Mouse (Mus musculus) heart, postnatal 0 days (tissue): Measurements from ENCODE around the gene Mat2a. TPM values are rescaled to one million over a fixed set of nuclear protein-coding genes. Genes with fewer than 3 reads are reported as not detected.
"Not testable (repeated sequence)": the region's sequence is repeated elsewhere in the genome, so short reads cannot be mapped to it uniquely, and the experiment has no call there.

ENCODE experiments used
- ATAC-seq: fragments of 200-750 bp; cut with Nextera tagmentation; 2 replicates; pipeline ENCODE4 v1.8.0; 2017; ENCODE audit warnings: low read depth, moderate number of reproducible peaks, moderate library complexity; ENCODE audit not compliant: insufficient read depth
- DNase-seq: peaks from one replicate; pipeline ENCODE4 v3.0.0-alpha.2; 2016; ENCODE audit warnings: low spot score
- H3K27ac ChIP-seq: fragments of 300-500 bp; sonication (generic); 2 replicates; pipeline ENCODE4 v1.5.1; 2014; ENCODE audit warnings: low read depth, mild to moderate bottlenecking
- H3K27me3 ChIP-seq: fragments of 300-500 bp; sonication (generic); 2 replicates; pipeline ENCODE4 v1.6.1; 2014; ENCODE audit warnings: low read length, mixed read lengths; ENCODE audit not compliant: control insufficient read depth, insufficient read depth
- H3K36me3 ChIP-seq: fragments of 300-500 bp; sonication (generic); replicated peaks from 2 replicates; pipeline ENCODE4 v1.6.1; 2014; ENCODE audit warnings: low read length, mixed read lengths; ENCODE audit not compliant: control insufficient read depth, insufficient read depth
- H3K4me1 ChIP-seq: fragments of 300-500 bp; sonication (generic); 2 replicates; pipeline ENCODE4 v1.6.1; 2014; ENCODE audit warnings: antibody characterized with exemption; ENCODE audit not compliant: control insufficient read depth, insufficient read depth
- H3K4me2 ChIP-seq: fragments of 300-500 bp; sonication (generic); 2 replicates; pipeline ENCODE4 v1.6.1; 2014; ENCODE audit warnings: low read depth, mild to moderate bottlenecking, low read length, moderate library complexity
- H3K4me3 ChIP-seq: fragments of 300-500 bp; sonication (generic); 2 replicates; pipeline ENCODE4 v1.5.1; 2014; ENCODE audit warnings: low read depth, low read length
- H3K9ac ChIP-seq: fragments of 300-500 bp; sonication (generic); replicated peaks from 2 replicates; pipeline ENCODE4 v1.6.1; 2014; ENCODE audit warnings: low read depth, low read length, mixed read lengths
- H3K9me3 ChIP-seq: fragments of 300-500 bp; sonication (generic); replicated peaks from 2 replicates; pipeline ENCODE4 v1.6.1; 2016; ENCODE audit warnings: low read length; ENCODE audit not compliant: control insufficient read depth
- CTCF ChIP-seq: IDR thresholded peaks from 2 replicates; pipeline ENCODE4 v1.5.1; 2016; ENCODE audit warnings: antibody characterized with exemption, control low read depth, low read depth
- EP300 ChIP-seq: IDR thresholded peaks from 2 replicates; pipeline ENCODE4 v1.6.1; 2016; ENCODE audit warnings: antibody characterized with exemption, low read depth
- WGBS: fragments of 180-500 bp; shearing (Covaris S2); extraction: QIAGEN DNeasy Blood & Tissue Kit; methylation state at CpG from one replicate; pipeline ENCODE4 v1.1.7; 2014; 5-methylcytosine and 5-hydroxymethylcytosine counted together
- polyA plus RNA-seq: library from polyadenylated mRNA; unstranded; fragments of >200 nt; fragmentation: Nextera tagmentation; extraction: Ambion mirVana; gene quantifications from 2 replicates; pipeline ENCODE4 v1.2.1, GENCODE M21; 2015
- total RNA-seq: library from RNA; depleted of rRNA; stranded (reverse); fragments of >200 nt; gene quantifications from 2 replicates; pipeline ENCODE4 v1.2.3, GENCODE M21; 2014; ENCODE audit warnings: low replicate concordance

The Mat2a gene
- total and polyA plus RNA-seq, 2 experiments from 2014 or later = 111 to 229 TPM

- H3K36me3 ChIP-seq = no peaks in the 10 kb centered on the region
- H3K9me3 ChIP-seq = no peaks in the 10 kb centered on the region
- H3K27me3 ChIP-seq = no peaks in the 10 kb centered on the region
- H3K4me1 ChIP-seq = 0 out of 2 replicates have a peak, but pooled peaks cover 3% of the 10 kb centered on the region
- no peak overlapping the region for H3K4me3 ChIP-seq
- 31% methylated on average over 2 of the region's 2 CpGs for WGBS
- H3K9ac ChIP-seq = no peak overlapping the region
- no peak for ATAC-seq
- no peak for DNase-seq
- H3K4me2 ChIP-seq = no peak overlapping the region
- no peak for TF ChIP-seq CTCF
- TF ChIP-seq EP300 = no peak
- H3K27ac ChIP-seq = no peak overlapping the region
Measured at GRCm38 (mm10) chr6:72480422-72480702, 41.0 kb upstream of the Mat2a start.

GRCm38 (mm10) chr6:72479645-72480421 is 40.5 kb upstream of the Mat2a start:
- Histone ChIP-seq H3K4me2 (no peak overlapping the region), H3K27ac (no peak overlapping the region), H3K27me3 (no peaks in the 10 kb centered on the region), H3K4me1 (0 out of 2 replicates have a peak, but pooled peaks cover 7% of the 10 kb centered on the region), H3K9ac (no peak overlapping the region), H3K4me3 (no peak overlapping the region), H3K36me3 (no peaks in the 10 kb centered on the region), H3K9me3 (no peaks in the 10 kb centered on the region)
- TF ChIP-seq EP300 = no peak
- TF ChIP-seq CTCF = no peak
- ATAC-seq (no peak), DNase-seq (no peak)
- 72% methylated on average over 12 of the region's 12 CpGs for WGBS

GRCm38 (mm10) chr6:72478691-72479090 is 39.3 kb upstream of the Mat2a start:
- not testable (repeated sequence) for ATAC-seq, H3K4me3 ChIP-seq, H3K27me3 ChIP-seq, H3K36me3 ChIP-seq, H3K9ac ChIP-seq, H3K9me3 ChIP-seq, DNase-seq, H3K27ac ChIP-seq, H3K4me2 ChIP-seq, H3K4me1 ChIP-seq
- WGBS = 96% methylated on average over 2 of the region's 3 CpGs

- no peak overlapping the region for H3K4me2 ChIP-seq
- H3K27me3 ChIP-seq = no peaks in the 10 kb centered on the region
- DNase-seq = no peak
- TF ChIP-seq EP300 (no peak), CTCF (no peak)
- WGBS = 73% methylated on average over 3 of the region's 3 CpGs
- H3K9me3 ChIP-seq = no peaks in the 10 kb centered on the region
- no peak overlapping the region for H3K4me3 ChIP-seq
- no peak overlapping the region for H3K27ac ChIP-seq
- no peaks in the 10 kb centered on the region for H3K36me3 ChIP-seq
- H3K9ac ChIP-seq = no peak overlapping the region
- no peak for ATAC-seq
- 0 out of 2 replicates have a peak, but pooled peaks cover 7% of the 10 kb centered on the region for H3K4me1 ChIP-seq
Measured at GRCm38 (mm10) chr6:72477621-72478020, 38.3 kb upstream of the Mat2a start.

GRCm38 (mm10) chr6:72476836-72477235 is 37.5 kb upstream of the Mat2a start:
- WGBS = 90% methylated on average over 5 of the region's 5 CpGs
- Histone ChIP-seq H3K4me2 (no peak overlapping the region), H3K36me3 (no peaks in the 10 kb centered on the region), H3K27me3 (no peaks in the 10 kb centered on the region), H3K9me3 (no peaks in the 10 kb centered on the region), H3K9ac (no peak overlapping the region), H3K4me3 (no peak overlapping the region), H3K4me1 (0 out of 2 replicates have a peak, but pooled peaks cover 7% of the 10 kb centered on the region), H3K27ac (no peak overlapping the region)
- TF ChIP-seq EP300 (no peak), CTCF (no peak)
- ATAC-seq (no peak), DNase-seq (no peak)
